Mouse (Mus musculus): ENCODE measurements around the gene Gm20538. TPM values are rescaled to one million over a fixed set of nuclear protein-coding genes. Genes with fewer than 3 reads are reported as not detected.

Gm20538 gene
- not detected in 2 replicates for polyA plus RNA-seq (2014; fragmentation: Nextera tagmentation; extraction: Ambion mirVana)

DNA sequence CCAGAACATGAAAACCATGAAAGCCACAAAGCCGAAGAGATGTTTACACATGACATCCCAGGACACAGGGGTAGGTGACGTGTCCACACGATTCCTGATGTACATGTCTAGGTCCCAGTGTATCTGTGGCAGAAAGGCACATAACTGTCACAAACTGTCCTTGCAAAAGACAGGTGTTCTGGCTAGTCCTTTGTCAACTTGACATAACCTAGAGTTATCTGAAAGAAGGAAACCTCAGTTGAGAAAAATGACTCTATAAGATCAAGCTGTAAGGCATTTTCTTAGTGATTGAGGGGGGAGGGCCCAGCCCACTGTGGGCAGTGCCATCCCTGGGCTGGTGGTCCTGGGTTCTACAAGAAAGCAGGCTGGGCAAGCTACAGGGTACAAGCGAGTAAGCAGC is at the start of gene Gm20538:
TSS of gene Gm20538 (minus strand) at position 101 of the 400 bp plus-strand sequence.
- Histone ChIP-seq H3K4me2 (ENCODE audit: low read length) (no peak within 1 kb of the TSS), H3K4me3 (ENCODE audit: low read depth, low read length) (no peak within 1 kb of the TSS), H3K27me3 (replicated peaks; ENCODE audit: control insufficient read depth, insufficient read depth, low read length) (no peaks in the 10 kb centered on the region), H3K9ac (ENCODE audit: low read length) (no peak within 1 kb of the TSS), H3K4me1 (ENCODE audit: control insufficient read depth, insufficient read depth, low read length) (peaks cover 8% of the 10 kb centered on the region), H3K36me3 (ENCODE audit: control insufficient read depth, insufficient read depth, low read length) (peaks cover 53% of the 10 kb centered on the region), H3K27ac (ENCODE audit: low read depth, low read length) (no peak within 1 kb of the TSS), H3K9me3 (replicated peaks; ENCODE audit: control insufficient read depth, low read length) (no peaks in the 10 kb centered on the region)
- WGBS = 96% methylated on average over 4 of the region's 4 CpGs
- DNase-seq (ENCODE audit: low spot score) (no peak), ATAC-seq (no peak)

DNA sequence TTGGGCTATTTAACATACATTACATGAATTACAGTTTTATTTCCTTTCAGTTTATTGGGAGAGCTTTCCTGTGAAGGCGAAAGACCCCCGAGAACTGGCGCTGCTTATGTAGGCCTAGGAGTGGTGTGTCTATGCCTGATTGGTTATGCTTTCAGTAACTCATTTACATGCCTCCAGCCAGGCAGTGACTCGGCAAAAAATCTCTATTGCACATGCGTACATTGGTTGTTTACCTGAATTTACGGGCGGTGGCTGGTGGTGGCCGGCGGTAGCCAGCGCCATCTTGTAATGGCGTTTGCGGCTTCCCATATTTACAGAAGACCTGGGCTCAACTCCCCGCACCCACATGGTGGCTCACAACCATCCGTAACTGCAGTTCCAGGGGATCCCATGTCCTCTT is 41.5 kb upstream of the Gm20538 start:
- 96% methylated on average over 14 of the region's 14 CpGs for WGBS
- Histone ChIP-seq H3K4me3 (ENCODE audit: low read depth, low read length) (no peak overlapping the region), H3K9ac (ENCODE audit: low read length) (no peak overlapping the region), H3K27ac (ENCODE audit: low read depth, low read length) (no peak overlapping the region), H3K4me2 (ENCODE audit: low read length) (no peak overlapping the region), H3K27me3 (replicated peaks; ENCODE audit: control insufficient read depth, insufficient read depth, low read length) (no peaks in the 10 kb centered on the region), H3K4me1 (ENCODE audit: control insufficient read depth, insufficient read depth, low read length) (no peaks in the 10 kb centered on the region), H3K9me3 (replicated peaks; ENCODE audit: control insufficient read depth, low read length) (no peaks in the 10 kb centered on the region), H3K36me3 (ENCODE audit: control insufficient read depth, insufficient read depth, low read length) (no peaks in the 10 kb centered on the region)
- ATAC-seq = no peak
- DNase-seq (ENCODE audit: low spot score) = no peak

GRCm38 (mm10) chr19:44591638-44592037 is 39.0 kb upstream of the Gm20538 start:
- Histone ChIP-seq H3K4me3 (ENCODE audit: low read depth, low read length) (no peak overlapping the region), H3K27me3 (replicated peaks; ENCODE audit: control insufficient read depth, insufficient read depth, low read length) (no peaks in the 10 kb centered on the region; the same call in 1 of the 2 replicates), H3K4me2 (ENCODE audit: low read length) (no peak overlapping the region), H3K27ac (ENCODE audit: low read depth, low read length) (no peak overlapping the region), H3K9ac (ENCODE audit: low read length) (no peak overlapping the region), H3K9me3 (replicated peaks; ENCODE audit: control insufficient read depth, low read length) (no peaks in the 10 kb centered on the region), H3K36me3 (ENCODE audit: control insufficient read depth, insufficient read depth, low read length) (no peaks in the 10 kb centered on the region), H3K4me1 (ENCODE audit: control insufficient read depth, insufficient read depth, low read length) (no peaks in the 10 kb centered on the region)
- ATAC-seq (peak; percentile 61; the same call in 1 of the 2 replicates), DNase-seq (ENCODE audit: low spot score) (peak; percentile 16)
- WGBS = 72% methylated on average over 6 of the region's 6 CpGs

DNA sequence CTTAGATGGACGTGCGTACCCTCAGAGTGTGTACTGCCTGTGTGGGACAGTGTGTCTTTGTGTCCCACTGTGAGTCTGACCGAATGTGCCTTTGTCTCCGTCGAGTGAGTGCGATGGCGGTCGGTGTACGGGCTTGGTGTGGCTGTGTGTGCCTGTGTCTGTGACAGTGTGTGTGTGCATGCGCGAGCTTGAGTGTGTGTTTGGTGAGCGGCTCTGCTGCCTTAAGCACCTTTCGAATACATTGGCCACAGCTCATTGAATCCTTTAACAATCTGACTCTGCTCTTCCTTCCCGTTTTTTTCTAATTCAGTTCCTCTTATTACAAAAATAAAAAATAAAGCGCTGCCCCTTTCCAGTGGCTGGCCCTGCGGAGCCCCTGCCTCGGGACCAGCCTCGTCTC is 38.4 kb upstream of the Gm20538 start:
- Histone ChIP-seq H3K36me3 (ENCODE audit: control insufficient read depth, insufficient read depth, low read length) (no peaks in the 10 kb centered on the region), H3K9ac (ENCODE audit: low read length) (no peak overlapping the region), H3K27ac (ENCODE audit: low read depth, low read length) (no peak overlapping the region), H3K4me1 (ENCODE audit: control insufficient read depth, insufficient read depth, low read length) (no peaks in the 10 kb centered on the region), H3K4me3 (ENCODE audit: low read depth, low read length) (no peak overlapping the region), H3K27me3 (replicated peaks; ENCODE audit: control insufficient read depth, insufficient read depth, low read length) (peaks cover 4% of the 10 kb centered on the region; the same call in 1 of the 2 replicates), H3K9me3 (replicated peaks; ENCODE audit: control insufficient read depth, low read length) (no peaks in the 10 kb centered on the region), H3K4me2 (ENCODE audit: low read length) (no peak overlapping the region)
- WGBS = 82% methylated on average over 18 of the region's 18 CpGs
- no peak for ATAC-seq
- DNase-seq (ENCODE audit: low spot score) = no peak

GRCm38 (mm10) chr19:44589591-44590223 is 37.1 kb upstream of the Gm20538 start:
- no peaks in the 10 kb centered on the region for H3K9me3 ChIP-seq (replicated peaks; ENCODE audit: control insufficient read depth, low read length)
- H3K4me2 ChIP-seq (ENCODE audit: low read length) = no peak overlapping the region
- no peak for DNase-seq (ENCODE audit: low spot score)
- H3K4me1 ChIP-seq (ENCODE audit: control insufficient read depth, insufficient read depth, low read length) = no peaks in the 10 kb centered on the region
- H3K27me3 ChIP-seq (replicated peaks; ENCODE audit: control insufficient read depth, insufficient read depth, low read length) = peaks cover 4% of the 10 kb centered on the region; the same call in 1 of the 2 replicates
- H3K27ac ChIP-seq (ENCODE audit: low read depth, low read length) = no peak overlapping the region
- no peak overlapping the region for H3K4me3 ChIP-seq (ENCODE audit: low read depth, low read length)
- no peaks in the 10 kb centered on the region for H3K36me3 ChIP-seq (ENCODE audit: control insufficient read depth, insufficient read depth, low read length)
- 54% methylated on average over 6 of the region's 7 CpGs for WGBS
- no peak overlapping the region for H3K9ac ChIP-seq (ENCODE audit: low read length)
- ATAC-seq = no peak

- ATAC-seq (no peak), DNase-seq (ENCODE audit: low spot score) (no peak)
- Histone ChIP-seq H3K9me3 (replicated peaks; ENCODE audit: control insufficient read depth, low read length) (no peaks in the 10 kb centered on the region), H3K36me3 (ENCODE audit: control insufficient read depth, insufficient read depth, low read length) (no peaks in the 10 kb centered on the region), H3K9ac (ENCODE audit: low read length) (no peak overlapping the region), H3K4me1 (ENCODE audit: control insufficient read depth, insufficient read depth, low read length) (no peaks in the 10 kb centered on the region), H3K4me3 (ENCODE audit: low read depth, low read length) (no peak overlapping the region), H3K4me2 (ENCODE audit: low read length) (no peak overlapping the region), H3K27ac (ENCODE audit: low read depth, low read length) (no peak overlapping the region), H3K27me3 (replicated peaks; ENCODE audit: control insufficient read depth, insufficient read depth, low read length) (peaks cover 4% of the 10 kb centered on the region; the same call in 1 of the 2 replicates)
- 36% methylated on average over 4 of the region's 4 CpGs for WGBS
Observed at GRCm38 (mm10) chr19:44588036-44588435, 35.4 kb upstream of the Gm20538 start.

- 30% methylated on average over 9 of the region's 9 CpGs for WGBS
- H3K36me3 ChIP-seq (ENCODE audit: control insufficient read depth, insufficient read depth, low read length) = no peaks in the 10 kb centered on the region
- H3K27ac ChIP-seq (ENCODE audit: low read depth, low read length) = no peak overlapping the region
- no peak overlapping the region for H3K4me2 ChIP-seq (ENCODE audit: low read length)
- H3K4me3 ChIP-seq (ENCODE audit: low read depth, low read length) = no peak overlapping the region
- ATAC-seq (peak; percentile 93), DNase-seq (ENCODE audit: low spot score) (peak; percentile 93)
- H3K4me1 ChIP-seq (ENCODE audit: control insufficient read depth, insufficient read depth, low read length) = no peaks in the 10 kb centered on the region
- no peaks in the 10 kb centered on the region for H3K9me3 ChIP-seq (replicated peaks; ENCODE audit: control insufficient read depth, low read length)
- no peak overlapping the region for H3K9ac ChIP-seq (ENCODE audit: low read length)
- H3K27me3 ChIP-seq (replicated peaks; ENCODE audit: control insufficient read depth, insufficient read depth, low read length) = peaks cover 4% of the 10 kb centered on the region; the same call in 1 of the 2 replicates
Observed at GRCm38 (mm10) chr19:44582638-44583309, 30.1 kb upstream of the Gm20538 start.

DNA sequence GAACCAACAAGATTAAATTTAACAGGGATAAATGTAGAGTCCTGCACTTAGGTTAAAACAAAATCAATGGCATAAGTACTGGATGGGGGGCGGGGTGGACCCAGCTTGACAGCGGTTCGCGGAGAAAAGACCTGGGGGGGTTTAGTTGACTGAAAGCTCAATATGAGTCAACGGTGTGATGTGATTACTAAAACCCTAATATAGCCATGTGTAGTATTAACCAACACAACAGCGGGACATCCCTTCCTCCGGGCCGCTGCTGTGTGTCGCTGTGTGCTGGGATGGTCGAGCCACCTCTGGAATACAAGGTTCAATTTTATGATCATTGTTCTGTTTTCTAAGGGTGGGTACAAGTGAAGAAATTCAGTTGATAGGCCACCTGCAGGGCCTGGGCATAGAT is 29.5 kb upstream of the Gm20538 start:
- ATAC-seq = peak; percentile 21; the same call in 1 of the 2 replicates
- peaks cover 4% of the 10 kb centered on the region; the same call in 1 of the 2 replicates for H3K27me3 ChIP-seq (replicated peaks; ENCODE audit: control insufficient read depth, insufficient read depth, low read length)

GRCm38 (mm10) chr19:44578038-44578437 is 25.4 kb upstream of the Gm20538 start:
- 79% methylated on average over 1 of the region's 1 CpGs for WGBS

More for the DNA sequence above, 29.5 kb upstream of the Gm20538 start:
- H3K4me1 ChIP-seq (ENCODE audit: control insufficient read depth, insufficient read depth, low read length) = no peaks in the 10 kb centered on the region
- WGBS = 83% methylated on average over 10 of the region's 10 CpGs
- no peaks in the 10 kb centered on the region for H3K9me3 ChIP-seq (replicated peaks; ENCODE audit: control insufficient read depth, low read length)
- H3K27ac ChIP-seq (ENCODE audit: low read depth, low read length) = no peak overlapping the region
- H3K9ac ChIP-seq (ENCODE audit: low read length) = no peak overlapping the region
- H3K4me2 ChIP-seq (ENCODE audit: low read length) = no peak overlapping the region
- no peak for DNase-seq (ENCODE audit: low spot score)
- no peak overlapping the region for H3K4me3 ChIP-seq (ENCODE audit: low read depth, low read length)
- no peaks in the 10 kb centered on the region for H3K36me3 ChIP-seq (ENCODE audit: control insufficient read depth, insufficient read depth, low read length)

More at GRCm38 (mm10) chr19:44578038-44578437, 25.4 kb upstream of the Gm20538 start:
- Histone ChIP-seq H3K36me3 (ENCODE audit: control insufficient read depth, insufficient read depth, low read length) (peaks cover 23% of the 10 kb centered on the region), H3K27me3 (replicated peaks; ENCODE audit: control insufficient read depth, insufficient read depth, low read length) (no peaks in the 10 kb centered on the region), H3K9ac (ENCODE audit: low read length) (no peak overlapping the region), H3K4me1 (ENCODE audit: control insufficient read depth, insufficient read depth, low read length) (no peaks in the 10 kb centered on the region), H3K4me3 (ENCODE audit: low read depth, low read length) (no peak overlapping the region), H3K4me2 (ENCODE audit: low read length) (no peak overlapping the region), H3K27ac (ENCODE audit: low read depth, low read length) (no peak overlapping the region), H3K9me3 (replicated peaks; ENCODE audit: control insufficient read depth, low read length) (no peaks in the 10 kb centered on the region)
- DNase-seq (ENCODE audit: low spot score) (no peak), ATAC-seq (no peak)
